Mouse (Mus musculus): ENCODE results near the gene Gm8265.
"Not testable (repeated sequence)": the region's sequence is repeated elsewhere in the genome, so short reads cannot be mapped to it uniquely, and the experiment has no call there.

Gene Gm8265

GRCm38 (mm10) chr14:5632928-5633327 lies at the start of gene Gm8265:
Gene Gm8265, minus strand, starts transcription at chr14:5633028.
- DNase-seq (ENCODE audit: low spot score) = not testable (repeated sequence)

All from lung, postnatal 25 days (tissue).